Mouse (Mus musculus) left cerebral cortex, postnatal 4 days (tissue): ENCODE data around the gene Prr15. TPM values are rescaled to one million over a fixed set of nuclear protein-coding genes. Genes with fewer than 3 reads are reported as not detected.
A peak's percentile ranks its signal among the peaks of the same experiment; 100 is the strongest.

Experiments used
- DNase-seq: peaks from one replicate; pipeline ENCODE4 v3.0.0-alpha.2; 2022
- intact Hi-C: fragments of 180-260 bp; cut with DNase I; formaldehyde crosslinking; loops from one replicate; pipeline ENCODE4 v1.15.1; 2025
- total RNA-seq, 2 experiments: library from RNA; stranded (reverse); gene quantifications; 2 replicates each; pipeline ENCODE4 v1.2.3; 2021

Gene Prr15
- total RNA-seq, 2 experiments from 2014 or later, result 2.6 to 2.9 TPM

- DNase-seq, result no peak
- intact Hi-C loops, result no loop called here
Observed at GRCm38 (mm10) chr6:54330166-54330565, 4.5 kb downstream of the Prr15 start.

- intact Hi-C loops, result no loop called here
- DNase-seq, result no peak
Observed at GRCm38 (mm10) chr6:54331765-54332164, 6.1 kb downstream of the Prr15 start.

GRCm38 (mm10) chr6:54332203-54332602 is 6.6 kb downstream of the Prr15 start:
- intact Hi-C loops, result no loop called here
- DNase-seq, result no peak

- intact Hi-C loops, result no loop called here
- DNase-seq, result no peak
Observed at GRCm38 (mm10) chr6:54333116-54333651, 7.5 kb downstream of the Prr15 start.

- DNase-seq, result no peak
- intact Hi-C loops, result no loop called here
Observed at GRCm38 (mm10) chr6:54333652-54334396, 8.2 kb downstream of the Prr15 start.

GRCm38 (mm10) chr6:54337321-54337720 is 11.7 kb downstream of the Prr15 start:
- intact Hi-C loops, result no loop called here
- peak; percentile 27 for DNase-seq

- intact Hi-C loops, result loop anchor here (5.0 kb wide), 1 partner anchor 439 kb away; no protein-coding TSS in a partner anchor
- no peak for DNase-seq
Observed at GRCm38 (mm10) chr6:54341133-54341532, 15.5 kb downstream of the Prr15 start.

- DNase-seq, result no peak
- intact Hi-C loops, result loop anchor here (5.0 kb wide), 1 partner anchor 440 kb away; no protein-coding TSS in a partner anchor
Observed at GRCm38 (mm10) chr6:54342223-54342622, 16.6 kb downstream of the Prr15 start.

GRCm38 (mm10) chr6:54351860-54352259 is 26.2 kb downstream of the Prr15 start:
- intact Hi-C loops, result no loop called here
- no peak for DNase-seq

- intact Hi-C loops, result no loop called here
- no peak for DNase-seq
Observed at GRCm38 (mm10) chr6:54352931-54353690, 27.5 kb downstream of the Prr15 start.

GRCm38 (mm10) chr6:54353698-54354097 is 28.1 kb downstream of the Prr15 start:
- intact Hi-C loops, result no loop called here
- no peak for DNase-seq

GRCm38 (mm10) chr6:54355626-54356025 is 30.0 kb downstream of the Prr15 start:
- intact Hi-C loops, result no loop called here
- no peak for DNase-seq

GRCm38 (mm10) chr6:54362526-54363324 is 37.1 kb downstream of the Prr15 start:
- DNase-seq, result no peak
- intact Hi-C loops, result loop anchor here (10.0 kb wide), 2 partner anchors 108 to 578 kb away; no protein-coding TSS in a partner anchor

GRCm38 (mm10) chr6:54364406-54365136 is 38.9 kb downstream of the Prr15 start:
- DNase-seq, result no peak
- intact Hi-C loops, result loop anchor here (10.0 kb wide), 2 partner anchors 110 to 580 kb away; no protein-coding TSS in a partner anchor

GRCm38 (mm10) chr6:54366607-54367006 is 41.0 kb downstream of the Prr15 start:
- intact Hi-C loops, result loop anchor here (10.0 kb wide), 2 partner anchors 112 to 582 kb away; no protein-coding TSS in a partner anchor

GRCm38 (mm10) chr6:54368071-54368470 is 42.4 kb downstream of the Prr15 start:
- peak; percentile 25 for DNase-seq
- intact Hi-C loops, result loop anchor here (10.0 kb wide), 2 partner anchors 113 to 583 kb away; no protein-coding TSS in a partner anchor

More at GRCm38 (mm10) chr6:54366607-54367006, 41.0 kb downstream of the Prr15 start:
- DNase-seq, result no peak

- no peak for DNase-seq
- intact Hi-C loops, result loop anchor here (10.0 kb wide), 2 partner anchors 115 to 585 kb away; no protein-coding TSS in a partner anchor
Observed at GRCm38 (mm10) chr6:54369913-54370542, 44.4 kb downstream of the Prr15 start.

- no peak for DNase-seq
- intact Hi-C loops, result no loop called here
Observed at GRCm38 (mm10) chr6:54371874-54372273, 46.2 kb downstream of the Prr15 start.

GRCm38 (mm10) chr6:54379356-54379755 is 53.7 kb downstream of the Prr15 start:
- no peak for DNase-seq
- intact Hi-C loops, result no loop called here
